Mouse (Mus musculus): Measurements from ENCODE around the gene Wfdc17.

DNA sequence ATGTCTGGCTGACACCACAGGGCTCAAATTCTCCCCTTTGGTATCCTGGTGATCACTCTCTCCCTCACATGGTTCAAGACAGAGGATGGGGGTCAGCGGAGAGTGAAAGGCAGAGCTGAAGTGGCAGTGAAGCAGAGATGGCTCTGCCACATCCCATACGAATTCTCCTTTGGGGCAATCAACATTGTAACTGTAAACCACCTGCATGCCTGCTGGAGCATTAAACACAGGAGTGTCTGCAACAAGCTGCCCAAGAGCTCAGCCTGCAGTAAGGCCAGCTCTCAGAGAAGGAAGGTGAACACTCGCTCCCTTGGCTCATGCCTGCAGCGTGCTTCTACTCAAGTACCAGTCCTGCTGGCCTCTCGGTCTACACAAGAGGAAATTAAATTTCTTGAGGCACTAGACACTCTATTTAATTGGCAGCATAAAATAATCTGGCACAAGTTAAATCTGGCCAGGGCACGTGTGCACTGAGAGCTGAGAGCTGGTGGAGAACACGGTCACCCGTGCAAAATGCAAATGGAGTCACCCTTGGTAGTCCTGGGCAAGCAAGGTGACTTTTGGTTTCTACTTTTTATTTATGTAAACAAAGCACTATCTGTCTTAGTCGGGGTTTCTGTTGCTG, 39.1 kb downstream of the Wfdc17 start:
- TF ChIP-seq POLR2A (IDR thresholded peaks at IDR 0.05; ENCODE audit: insufficient read depth, low read length) = no peak
- no peak for TF ChIP-seq CTCF (IDR thresholded peaks at IDR 0.05; ENCODE audit: low read depth, low read length)
- no peak for TF ChIP-seq EP300 (IDR thresholded peaks at IDR 0.05; ENCODE audit: insufficient read depth, low read depth, low read length)

Data from ES-Bruce4 (cell line).